Mouse (Mus musculus): Measurements from ENCODE around the gene Bpifc. TPM values are rescaled to one million over a fixed set of nuclear protein-coding genes. Genes with fewer than 3 reads are reported as not detected.

Gene Bpifc
- polyA plus RNA-seq, 1 experiment from 2014 or later: 0.28 TPM

- Histone ChIP-seq H3K27me3 (ENCODE audit: control insufficient read depth, insufficient read depth, low read length) (no peaks in the 10 kb centered on the region), H3K36me3 (ENCODE audit: control insufficient read depth, insufficient read depth) (no peaks in the 10 kb centered on the region), H3K4me3 (ENCODE audit: low read length) (no peak overlapping the region), H3K9ac (ENCODE audit: low read length) (no peak overlapping the region), H3K9me3 (replicated peaks; ENCODE audit: control insufficient read depth, low read length) (no peaks in the 10 kb centered on the region), H3K4me2 (ENCODE audit: low read depth, low read length) (no peak overlapping the region), H3K27ac (ENCODE audit: low read length) (no peak overlapping the region), H3K4me1 (ENCODE audit: control insufficient read depth, insufficient read depth, low read length) (no peaks in the 10 kb centered on the region)
- 13% methylated on average over 7 of the region's 7 CpGs for WGBS
- no peak for ATAC-seq (replicated peaks; ENCODE audit: extremely low read depth, insufficient read depth, low FRiP score)
Measured at GRCm38 (mm10) chr10:85968157-85968634, 43.5 kb downstream of the Bpifc start.

- Histone ChIP-seq H3K9me3 (replicated peaks; ENCODE audit: control insufficient read depth, low read length) (no peaks in the 10 kb centered on the region), H3K27ac (ENCODE audit: low read length) (no peak overlapping the region), H3K4me3 (ENCODE audit: low read length) (no peak overlapping the region), H3K27me3 (ENCODE audit: control insufficient read depth, insufficient read depth, low read length) (no peaks in the 10 kb centered on the region), H3K9ac (ENCODE audit: low read length) (no peak overlapping the region), H3K4me2 (ENCODE audit: low read depth, low read length) (no peak overlapping the region), H3K36me3 (ENCODE audit: control insufficient read depth, insufficient read depth) (no peaks in the 10 kb centered on the region), H3K4me1 (ENCODE audit: control insufficient read depth, insufficient read depth, low read length) (no peaks in the 10 kb centered on the region)
- no peak for ATAC-seq (replicated peaks; ENCODE audit: extremely low read depth, insufficient read depth, low FRiP score)
- 55% methylated on average over 17 of the region's 17 CpGs for WGBS
Measured at GRCm38 (mm10) chr10:85967411-85968156, 44.1 kb downstream of the Bpifc start.

GRCm38 (mm10) chr10:85966476-85966875, 45.2 kb downstream of the Bpifc start:
- no peak overlapping the region for H3K27ac ChIP-seq (ENCODE audit: low read length)
- 52% methylated on average over 2 of the region's 2 CpGs for WGBS
- H3K4me1 ChIP-seq (ENCODE audit: control insufficient read depth, insufficient read depth, low read length): no peaks in the 10 kb centered on the region
- H3K36me3 ChIP-seq (ENCODE audit: control insufficient read depth, insufficient read depth): no peaks in the 10 kb centered on the region
- no peak for ATAC-seq (replicated peaks; ENCODE audit: extremely low read depth, insufficient read depth, low FRiP score)
- H3K4me3 ChIP-seq (ENCODE audit: low read length): no peak overlapping the region
- H3K9ac ChIP-seq (ENCODE audit: low read length): no peak overlapping the region
- no peaks in the 10 kb centered on the region for H3K27me3 ChIP-seq (ENCODE audit: control insufficient read depth, insufficient read depth, low read length)
- H3K9me3 ChIP-seq (replicated peaks; ENCODE audit: control insufficient read depth, low read length): no peaks in the 10 kb centered on the region
- no peak overlapping the region for H3K4me2 ChIP-seq (ENCODE audit: low read depth, low read length)

- Histone ChIP-seq H3K9me3 (replicated peaks; ENCODE audit: control insufficient read depth, low read length) (no peaks in the 10 kb centered on the region), H3K4me1 (ENCODE audit: control insufficient read depth, insufficient read depth, low read length) (no peaks in the 10 kb centered on the region), H3K4me2 (ENCODE audit: low read depth, low read length) (no peak overlapping the region), H3K9ac (ENCODE audit: low read length) (no peak overlapping the region), H3K4me3 (ENCODE audit: low read length) (no peak overlapping the region), H3K36me3 (ENCODE audit: control insufficient read depth, insufficient read depth) (no peaks in the 10 kb centered on the region), H3K27me3 (ENCODE audit: control insufficient read depth, insufficient read depth, low read length) (no peaks in the 10 kb centered on the region), H3K27ac (ENCODE audit: low read length) (no peak overlapping the region)
- 76% methylated on average over 7 of the region's 7 CpGs for WGBS
- ATAC-seq (replicated peaks; ENCODE audit: extremely low read depth, insufficient read depth, low FRiP score): no peak
Measured at GRCm38 (mm10) chr10:85964316-85964715, 47.4 kb downstream of the Bpifc start.

- Histone ChIP-seq H3K9ac (ENCODE audit: low read length) (no peak overlapping the region), H3K4me3 (ENCODE audit: low read length) (no peak overlapping the region), H3K36me3 (ENCODE audit: control insufficient read depth, insufficient read depth) (no peaks in the 10 kb centered on the region), H3K4me1 (ENCODE audit: control insufficient read depth, insufficient read depth, low read length) (no peaks in the 10 kb centered on the region), H3K9me3 (replicated peaks; ENCODE audit: control insufficient read depth, low read length) (no peaks in the 10 kb centered on the region), H3K27me3 (ENCODE audit: control insufficient read depth, insufficient read depth, low read length) (no peaks in the 10 kb centered on the region), H3K27ac (ENCODE audit: low read length) (no peak overlapping the region), H3K4me2 (ENCODE audit: low read depth, low read length) (no peak overlapping the region)
- ATAC-seq (replicated peaks; ENCODE audit: extremely low read depth, insufficient read depth, low FRiP score): no peak
- 39% methylated on average over 9 of the region's 9 CpGs for WGBS
Measured at GRCm38 (mm10) chr10:85962897-85963296, 48.8 kb downstream of the Bpifc start.

GRCm38 (mm10) chr10:85957464-85957950, 54.2 kb downstream of the Bpifc start, which contains the start of gene Rtcb:
Gene Rtcb (minus strand): TSS chr10:85957823.
- H3K36me3 ChIP-seq (ENCODE audit: control insufficient read depth, insufficient read depth): peaks cover 10% of the 10 kb centered on the region; the same call in 1 of the 2 replicates
- H3K4me2 ChIP-seq (ENCODE audit: low read depth, low read length): peak within 1 kb of the TSS; percentile 79
- peak within 1 kb of the TSS; percentile 82 for H3K9ac ChIP-seq (ENCODE audit: low read length)
- H3K9me3 ChIP-seq (replicated peaks; ENCODE audit: control insufficient read depth, low read length): no peaks in the 10 kb centered on the region
- peaks cover 6% of the 10 kb centered on the region for H3K4me1 ChIP-seq (ENCODE audit: control insufficient read depth, insufficient read depth, low read length)
- H3K27ac ChIP-seq (ENCODE audit: low read length): peak within 1 kb of the TSS; percentile 82
- under 1% methylated on average over 38 of the region's 38 CpGs for WGBS
- peak; percentile 89 for ATAC-seq (replicated peaks; ENCODE audit: extremely low read depth, insufficient read depth, low FRiP score)
- peak within 1 kb of the TSS; percentile 67 for H3K4me3 ChIP-seq (ENCODE audit: low read length)
- no peaks in the 10 kb centered on the region for H3K27me3 ChIP-seq (ENCODE audit: control insufficient read depth, insufficient read depth, low read length)

- peak overlapping the region; percentile 79 for H3K4me2 ChIP-seq (ENCODE audit: low read depth, low read length)
- ATAC-seq (replicated peaks; ENCODE audit: extremely low read depth, insufficient read depth, low FRiP score): no peak
- 2% methylated on average over 20 of the region's 20 CpGs for WGBS
- peaks cover 10% of the 10 kb centered on the region; the same call in 1 of the 2 replicates for H3K36me3 ChIP-seq (ENCODE audit: control insufficient read depth, insufficient read depth)
- no peaks in the 10 kb centered on the region for H3K9me3 ChIP-seq (replicated peaks; ENCODE audit: control insufficient read depth, low read length)
- peaks cover 6% of the 10 kb centered on the region for H3K4me1 ChIP-seq (ENCODE audit: control insufficient read depth, insufficient read depth, low read length)
- H3K27me3 ChIP-seq (ENCODE audit: control insufficient read depth, insufficient read depth, low read length): no peaks in the 10 kb centered on the region
- H3K27ac ChIP-seq (ENCODE audit: low read length): peak overlapping the region; percentile 82
- H3K4me3 ChIP-seq (ENCODE audit: low read length): peak overlapping the region; percentile 67
- peak overlapping the region; percentile 82 for H3K9ac ChIP-seq (ENCODE audit: low read length)
Measured at GRCm38 (mm10) chr10:85956871-85957419, 54.8 kb downstream of the Bpifc start.

- Histone ChIP-seq H3K27me3 (ENCODE audit: control insufficient read depth, insufficient read depth, low read length) (no peaks in the 10 kb centered on the region), H3K4me1 (ENCODE audit: control insufficient read depth, insufficient read depth, low read length) (peaks cover 6% of the 10 kb centered on the region), H3K4me2 (ENCODE audit: low read depth, low read length) (no peak overlapping the region), H3K9ac (ENCODE audit: low read length) (no peak overlapping the region), H3K9me3 (replicated peaks; ENCODE audit: control insufficient read depth, low read length) (no peaks in the 10 kb centered on the region), H3K27ac (ENCODE audit: low read length) (no peak overlapping the region), H3K4me3 (ENCODE audit: low read length) (no peak overlapping the region), H3K36me3 (ENCODE audit: control insufficient read depth, insufficient read depth) (peaks cover 19% of the 10 kb centered on the region)
- ATAC-seq (replicated peaks; ENCODE audit: extremely low read depth, insufficient read depth, low FRiP score): no peak
- WGBS: 65% methylated on average over 2 of the region's 2 CpGs
Measured at GRCm38 (mm10) chr10:85954429-85954828, 57.3 kb downstream of the Bpifc start.

GRCm38 (mm10) chr10:85953401-85953800, 58.3 kb downstream of the Bpifc start:
- 75% methylated on average over 3 of the region's 3 CpGs for WGBS
- ATAC-seq (replicated peaks; ENCODE audit: extremely low read depth, insufficient read depth, low FRiP score): no peak
- Histone ChIP-seq H3K36me3 (ENCODE audit: control insufficient read depth, insufficient read depth) (peaks cover 29% of the 10 kb centered on the region), H3K9me3 (replicated peaks; ENCODE audit: control insufficient read depth, low read length) (no peaks in the 10 kb centered on the region), H3K27me3 (ENCODE audit: control insufficient read depth, insufficient read depth, low read length) (no peaks in the 10 kb centered on the region), H3K4me2 (ENCODE audit: low read depth, low read length) (no peak overlapping the region), H3K4me3 (ENCODE audit: low read length) (no peak overlapping the region), H3K27ac (ENCODE audit: low read length) (no peak overlapping the region), H3K9ac (ENCODE audit: low read length) (no peak overlapping the region), H3K4me1 (ENCODE audit: control insufficient read depth, insufficient read depth, low read length) (peaks cover 6% of the 10 kb centered on the region)
